Mouse (Mus musculus): ENCODE results near the gene Tnfrsf9. TPM values are rescaled to one million over a fixed set of nuclear protein-coding genes. Genes with fewer than 3 reads are reported as not detected.
"Not testable (repeated sequence)": the region's sequence is repeated elsewhere in the genome, so short reads cannot be mapped to it uniquely, and the experiment has no call there.

Gene Tnfrsf9
- under 1 TPM in 1 of 2 experiments, not detected in 1; 0.45 TPM for total RNA-seq (2021)
- 0.10 TPM in 1 of 2 replicates, not detected in the other for polyA plus RNA-seq (2012; rRNA removed)
- long read RNA-seq, result 0 reads

DNA sequence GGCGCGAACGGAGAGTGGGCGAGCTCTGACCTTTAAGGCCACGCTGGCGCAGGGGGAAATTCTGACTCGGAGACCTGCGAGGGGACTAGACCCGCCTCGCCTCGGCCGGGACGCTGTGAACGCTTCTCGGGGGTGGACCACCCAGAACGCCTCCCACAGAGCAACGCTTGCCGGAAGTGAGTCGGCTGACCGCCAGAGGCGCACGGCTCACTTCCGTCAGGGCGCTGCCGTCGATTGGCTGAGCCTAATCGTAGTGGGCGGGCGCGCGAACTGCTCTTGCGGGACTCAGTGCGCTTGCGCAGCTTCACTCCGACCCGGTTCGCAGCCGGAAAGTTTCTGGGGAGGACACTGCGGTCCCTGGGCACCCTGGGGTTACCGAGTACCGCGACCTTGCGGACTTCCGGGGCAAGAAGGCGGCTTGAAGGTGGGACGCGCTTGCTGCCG, at the start of gene Tnfrsf9, which contains the start of gene Park7:
Gene Tnfrsf9, plus strand, starts transcription at position 273 of the 444 bp plus-strand sequence.
Gene Park7, minus strand, starts transcription at position 148 of the 444 bp plus-strand sequence.
- peak; percentile 97 for DNase-seq

DNA sequence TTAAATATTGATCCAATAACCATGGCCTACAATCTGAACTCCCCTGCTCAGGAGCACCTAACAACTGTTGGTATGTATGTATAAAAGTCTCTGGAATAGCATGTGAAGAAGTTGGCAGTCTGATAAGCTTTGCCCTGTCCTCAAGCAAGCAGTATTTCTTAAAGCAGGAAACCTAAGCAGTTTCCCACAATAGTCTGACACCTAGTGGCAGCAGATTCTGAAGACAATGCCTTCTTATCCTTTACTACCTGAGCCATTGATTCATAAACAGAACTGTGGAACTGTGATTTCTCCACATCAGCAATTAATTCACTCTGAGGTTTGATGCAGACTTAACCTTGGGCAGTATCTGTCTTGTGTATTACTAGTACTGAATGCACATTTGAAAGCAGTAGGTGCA, 49.0 kb upstream of the Tnfrsf9 start:
- no peak for DNase-seq

DNA sequence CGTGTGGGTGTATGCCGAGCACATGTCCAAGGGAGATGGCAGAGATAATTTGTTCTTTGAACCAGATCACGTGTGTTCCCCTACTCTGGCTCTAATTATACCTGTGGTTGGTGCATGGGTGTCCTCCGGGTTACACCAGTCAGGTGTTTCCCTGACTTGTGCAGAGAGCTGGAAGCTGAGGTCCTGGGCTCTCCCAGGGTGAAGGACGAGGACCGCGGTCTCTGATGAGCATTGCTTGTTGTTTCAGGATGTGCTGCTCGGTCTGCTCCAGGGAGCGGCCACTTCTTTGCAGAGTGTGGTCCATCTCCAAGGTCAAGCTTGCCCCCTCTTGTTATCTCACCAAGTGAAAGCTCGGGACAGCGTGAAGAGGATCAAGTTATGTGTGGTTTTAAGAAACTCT, 48.3 kb upstream of the Tnfrsf9 start:
- no peak for DNase-seq

DNA sequence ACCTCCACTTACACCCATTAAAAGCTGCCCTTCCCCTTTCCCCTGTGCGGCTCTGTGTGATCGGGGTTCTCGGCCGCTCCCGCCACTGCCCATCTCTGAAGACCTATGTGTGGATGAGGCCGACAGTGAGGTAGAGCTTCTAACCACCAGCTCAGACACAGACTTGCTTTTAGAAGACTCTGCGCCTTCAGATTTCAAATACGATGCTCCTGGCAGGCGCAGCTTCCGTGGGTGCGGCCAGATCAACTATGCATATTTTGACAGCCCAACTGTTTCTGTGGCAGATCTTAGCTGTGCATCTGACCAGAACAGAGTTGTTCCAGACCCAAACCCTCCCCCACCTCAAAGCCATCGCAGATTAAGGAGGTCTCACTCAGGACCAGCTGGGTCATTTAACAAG, 47.9 kb upstream of the Tnfrsf9 start:
- DNase-seq, result no peak

DNA sequence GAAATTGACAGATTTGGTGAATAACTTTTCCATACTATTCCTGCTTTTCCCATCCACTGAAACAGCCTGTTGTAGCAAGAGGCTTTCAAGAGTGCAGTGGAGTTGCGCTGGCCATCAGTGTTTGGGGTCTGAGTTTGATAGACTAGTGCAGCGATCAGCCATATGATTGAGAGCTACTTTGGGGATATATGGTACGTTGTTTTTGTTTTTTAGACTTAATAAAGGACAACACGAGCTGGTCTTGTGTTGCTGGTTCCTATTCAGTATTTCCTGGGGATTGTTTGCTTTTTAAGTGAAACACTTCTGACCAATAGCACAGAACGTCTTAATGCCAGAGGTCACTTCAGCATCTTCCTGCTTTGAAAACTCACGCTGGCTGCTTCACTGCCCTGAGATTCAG, 46.2 kb upstream of the Tnfrsf9 start:
- DNase-seq, result no peak

DNA sequence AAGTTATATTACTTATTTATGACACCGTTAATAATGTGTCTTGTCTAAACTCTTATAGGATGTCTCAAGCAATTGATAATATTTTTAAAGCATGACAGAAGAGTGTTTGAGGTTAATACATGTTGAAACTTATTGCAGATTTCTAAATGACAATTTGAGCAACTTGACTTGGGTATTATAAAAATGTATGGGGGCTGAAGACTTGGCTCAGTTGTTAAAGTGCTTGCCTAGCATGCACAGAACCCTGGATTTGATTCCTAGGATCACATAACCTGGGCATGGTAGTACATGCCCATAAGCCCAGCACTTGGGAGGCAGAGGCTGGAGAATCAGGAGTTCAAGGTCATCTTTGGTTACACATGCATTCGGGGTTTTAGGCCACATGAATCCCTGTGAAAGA, 45.5 kb upstream of the Tnfrsf9 start:
- DNase-seq, result no peak

DNA sequence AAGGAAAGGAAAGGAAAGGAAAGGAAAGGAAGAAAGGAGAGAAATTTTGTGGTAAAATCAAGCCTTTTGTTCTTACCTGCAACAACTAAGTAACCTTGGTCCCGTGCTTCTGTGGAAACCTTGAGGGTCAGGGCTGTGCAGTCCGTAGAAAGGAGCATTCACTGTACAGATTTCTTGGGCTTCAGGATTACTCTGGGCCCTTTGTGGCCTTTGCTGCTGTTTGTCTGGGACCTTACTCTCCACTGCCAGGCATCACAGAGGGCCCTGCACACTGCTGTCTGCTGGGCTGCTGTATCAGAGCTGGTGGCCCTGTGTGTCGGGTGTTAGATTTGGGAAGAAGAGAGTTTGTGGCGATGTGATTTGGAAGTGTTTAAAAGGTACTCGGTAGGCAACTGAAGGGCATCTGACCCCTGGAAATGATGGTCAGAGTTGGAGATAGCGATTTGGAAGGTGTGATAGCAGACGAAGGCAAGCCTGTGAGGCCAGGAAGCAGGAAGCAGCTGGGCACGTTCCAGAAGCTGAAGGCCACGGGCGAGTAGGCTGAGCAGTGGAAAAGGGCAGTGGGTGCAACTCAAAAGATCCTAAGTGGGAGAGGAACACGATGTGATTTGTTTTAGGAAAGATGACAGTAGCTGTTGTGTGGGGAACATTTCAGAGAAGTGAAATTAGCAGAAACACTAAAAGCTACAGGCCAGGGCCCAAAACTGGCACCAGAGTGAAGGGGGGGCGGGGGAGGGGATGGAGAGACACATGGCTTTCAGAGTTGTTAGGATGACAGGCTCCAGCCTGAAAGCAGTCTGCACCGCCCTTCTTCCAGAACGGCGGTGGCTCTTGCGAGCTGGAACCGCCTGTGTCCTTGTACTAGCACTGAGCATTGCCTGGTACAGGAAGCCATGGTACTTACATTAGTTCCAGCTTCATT, 44.8 kb upstream of the Tnfrsf9 start:
- peak; percentile 83 for DNase-seq

DNA sequence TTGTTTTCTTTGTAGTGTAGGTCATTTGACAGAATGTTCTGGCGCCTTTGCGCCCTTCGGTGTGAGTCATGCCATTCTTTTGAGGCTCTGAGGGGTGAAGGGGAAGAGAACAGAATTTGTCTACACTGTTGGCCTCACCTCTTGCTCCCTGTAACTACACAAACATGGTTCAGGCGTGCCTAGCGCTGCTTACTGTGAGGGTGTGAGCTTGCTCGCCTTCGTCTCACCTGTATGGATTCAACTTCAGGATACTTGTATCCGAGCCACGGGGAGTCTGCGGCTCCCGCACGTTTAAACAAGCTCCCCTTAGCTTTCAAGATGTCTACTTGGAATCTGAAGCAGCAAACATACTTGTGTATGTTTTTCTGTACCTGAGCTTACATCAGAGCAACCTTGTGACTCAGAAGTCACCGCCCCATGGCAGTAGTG, 43.4 kb upstream of the Tnfrsf9 start:
- peak; percentile 30 for DNase-seq

DNA sequence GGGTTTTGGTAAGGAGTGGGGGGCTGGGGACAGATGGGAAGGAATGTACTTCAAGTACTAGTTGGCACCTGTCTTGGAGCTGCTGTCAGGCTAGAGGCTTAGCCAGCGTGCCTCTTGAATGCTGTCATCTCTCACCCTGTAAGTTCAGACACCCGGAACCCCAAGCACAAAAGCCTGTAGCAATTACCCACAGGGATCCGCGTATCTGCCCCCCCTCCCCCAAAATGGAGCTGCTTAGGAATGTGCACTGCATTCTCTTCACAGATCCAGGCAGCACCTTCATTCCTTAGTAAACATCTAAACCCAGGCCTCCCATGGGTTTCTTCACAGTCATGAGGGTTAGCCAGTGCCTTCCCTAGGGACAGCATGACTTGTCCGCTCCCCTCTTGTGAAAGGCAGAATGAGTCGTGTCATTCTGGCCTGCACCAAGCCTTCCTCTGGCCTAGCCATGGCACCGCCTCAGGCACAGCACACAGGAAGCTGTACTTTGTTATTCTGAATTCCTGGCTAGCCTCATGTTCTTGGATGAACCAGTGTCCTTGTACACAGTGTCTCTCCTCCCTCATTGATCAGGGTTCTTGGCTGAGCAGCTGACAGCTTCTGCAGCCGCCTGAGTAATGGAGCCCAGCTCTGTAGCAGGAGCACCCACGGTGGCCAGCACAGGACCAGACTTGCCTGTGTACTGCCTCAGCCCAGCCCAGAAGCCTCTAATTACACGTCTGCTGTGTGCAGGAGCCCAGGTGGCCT, 42.8 kb upstream of the Tnfrsf9 start:
- DNase-seq, result peak; percentile 86

DNA sequence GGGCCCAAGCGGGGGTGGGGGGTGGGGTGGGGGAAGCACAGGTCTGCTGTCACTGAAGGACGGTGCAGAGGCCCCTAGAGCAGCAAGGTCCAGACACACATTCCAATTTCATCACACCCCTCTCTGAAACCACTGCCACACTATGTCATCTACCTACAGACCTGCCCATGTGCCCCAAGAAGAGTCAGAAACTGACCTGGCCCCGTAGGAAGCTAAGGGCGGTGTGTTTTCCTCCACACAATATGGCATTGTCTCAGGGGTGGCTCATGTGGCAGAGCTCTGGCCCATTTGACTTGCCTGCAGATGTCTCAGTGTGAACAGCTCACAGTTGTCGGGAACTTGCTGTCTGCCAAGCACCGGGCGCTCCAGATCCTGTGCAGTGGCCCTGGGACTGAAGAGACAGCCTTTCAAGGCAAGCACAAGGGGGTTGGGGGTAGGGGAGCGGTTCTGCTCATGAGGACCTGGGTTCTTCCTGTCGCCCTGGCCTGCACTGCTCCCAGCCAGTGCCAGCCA, 42.2 kb upstream of the Tnfrsf9 start:
- peak; percentile 78 for DNase-seq

DNA sequence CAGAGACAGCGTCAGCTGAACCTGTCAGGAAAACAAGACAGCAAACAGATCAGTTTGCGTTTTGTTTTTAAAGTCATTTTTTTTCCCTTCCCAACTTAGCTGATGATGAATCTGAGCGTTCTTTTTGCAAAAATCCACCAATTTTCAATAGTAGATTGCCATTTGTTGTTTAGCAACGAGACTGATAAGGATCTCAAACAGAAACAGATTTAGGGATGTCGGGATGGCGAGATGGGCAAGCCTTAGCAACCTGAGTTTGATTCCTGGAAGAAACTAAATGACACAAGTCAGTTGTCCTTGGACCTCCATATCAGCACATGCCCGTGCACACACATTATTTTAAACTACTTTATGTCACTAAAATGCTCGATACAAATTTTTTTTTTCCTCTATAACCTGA, 41.7 kb upstream of the Tnfrsf9 start:
- no peak for DNase-seq

DNA sequence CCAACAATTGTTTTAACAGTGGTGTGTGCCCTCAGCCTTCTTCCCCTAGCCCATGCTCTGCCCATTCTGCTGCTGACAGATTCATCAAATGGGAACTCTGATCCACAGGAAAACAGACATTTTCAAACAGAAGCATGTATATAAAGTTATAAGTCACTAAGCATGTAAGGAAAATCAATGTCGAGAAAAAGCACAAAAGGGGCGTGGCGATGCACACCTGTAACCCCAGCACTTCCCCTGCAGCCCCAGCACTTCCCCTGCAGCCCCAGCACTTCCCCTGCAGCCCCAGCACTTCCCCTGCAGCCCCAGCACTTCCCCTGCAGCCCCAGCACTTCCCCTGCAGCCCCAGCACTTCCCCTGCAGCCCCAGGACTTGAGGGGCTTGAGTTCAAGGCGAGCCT, 39.9 kb upstream of the Tnfrsf9 start:
- DNase-seq, result not testable (repeated sequence)

DNA sequence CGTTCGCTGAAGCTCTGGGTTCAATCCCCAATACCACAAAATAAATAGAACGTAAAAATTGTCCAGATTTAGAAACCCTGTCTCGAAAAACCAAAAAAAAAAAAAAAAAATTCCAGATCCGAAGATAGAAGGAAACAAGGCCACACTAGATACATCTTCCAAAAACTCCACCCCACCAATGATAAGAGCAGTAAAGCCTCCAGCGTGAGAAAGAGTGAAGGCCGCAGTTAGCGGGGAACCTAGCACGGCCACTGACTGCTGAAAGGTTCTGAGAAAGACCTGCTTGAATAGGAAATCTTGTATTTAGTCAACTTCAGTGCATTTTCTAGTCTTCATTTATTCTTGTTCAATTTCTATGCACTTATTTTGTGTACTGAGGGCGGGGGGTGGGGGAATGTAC, 39.0 kb upstream of the Tnfrsf9 start:
- no peak for DNase-seq

DNA sequence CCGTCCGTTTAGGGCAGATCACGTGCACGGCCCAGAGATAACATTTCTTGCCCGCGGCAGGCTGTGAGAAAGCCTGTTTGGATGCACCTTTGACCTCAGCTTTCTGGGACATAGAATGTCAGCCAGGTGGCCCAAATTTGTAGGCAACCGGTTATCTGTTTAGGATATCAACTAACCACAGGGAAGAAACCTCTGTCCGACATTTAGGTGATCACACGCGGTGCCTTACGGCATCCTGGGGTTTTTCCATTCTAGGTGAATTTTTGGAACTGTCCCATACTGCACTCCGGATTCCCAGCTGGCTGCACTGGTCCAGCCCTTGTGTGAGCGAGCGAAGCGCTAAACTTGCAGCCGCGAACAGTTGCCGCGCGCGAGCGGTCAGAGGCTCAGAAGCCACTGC, 34.7 kb upstream of the Tnfrsf9 start:
- no peak for DNase-seq

DNA sequence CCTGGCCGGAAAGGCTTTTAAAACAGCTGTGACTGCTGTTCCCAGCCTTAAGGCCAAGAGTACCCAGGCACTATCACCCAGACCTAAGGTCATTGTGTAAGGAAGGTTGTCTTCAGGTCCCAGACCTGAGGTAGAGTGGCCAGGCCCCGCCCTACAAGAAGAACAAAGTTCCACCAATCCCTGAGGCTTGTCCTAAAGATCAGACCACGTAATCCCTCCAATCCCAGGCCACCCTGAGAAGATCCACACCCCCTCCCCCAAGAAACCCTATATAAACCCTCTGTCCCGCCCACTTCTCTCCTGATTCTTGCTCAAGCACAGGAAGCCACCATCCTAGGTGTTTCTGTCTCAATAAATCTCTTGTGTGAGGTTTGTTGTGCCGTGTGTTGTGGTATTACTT, 34.0 kb upstream of the Tnfrsf9 start:
- DNase-seq, result no peak

DNA sequence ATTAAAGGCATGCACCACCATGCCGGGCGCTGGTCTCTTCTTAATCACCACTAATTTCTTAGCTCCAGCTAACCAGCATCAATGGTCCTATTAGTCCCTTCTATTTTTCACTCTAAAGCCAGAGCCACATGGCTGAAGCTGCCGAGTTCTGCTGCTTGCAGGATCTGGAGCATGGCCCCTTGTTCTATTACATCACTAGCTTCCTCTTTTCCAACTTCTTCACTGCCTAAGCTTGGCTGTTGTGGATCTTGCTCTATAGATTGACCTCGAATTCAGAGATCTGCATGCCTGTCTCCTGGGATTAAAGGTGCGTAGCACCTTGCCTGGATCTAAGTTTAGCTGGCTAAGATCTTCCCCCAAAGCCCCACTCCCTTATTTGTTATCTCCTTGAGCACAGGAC, 31.7 kb upstream of the Tnfrsf9 start:
- no peak for DNase-seq

DNA sequence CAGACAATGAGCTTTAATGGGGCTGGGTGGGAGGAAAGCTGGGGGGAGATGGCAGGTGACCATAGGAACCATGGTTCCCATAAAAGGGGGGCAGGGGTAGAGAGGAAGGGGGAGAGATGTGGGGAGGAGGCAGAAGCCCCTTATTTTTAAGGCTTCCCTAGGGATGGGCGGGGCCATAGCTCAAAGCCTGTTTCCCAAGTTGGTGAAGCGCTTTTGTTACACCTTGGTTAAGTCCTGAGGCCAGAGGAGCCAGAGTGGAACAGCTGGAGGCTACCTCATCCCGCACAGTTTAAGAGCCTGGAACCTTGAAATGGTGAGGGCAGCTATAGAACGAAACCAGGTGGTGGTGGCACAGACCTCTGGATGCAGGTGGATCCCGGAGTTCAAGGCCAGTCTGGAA, 26.5 kb upstream of the Tnfrsf9 start:
- DNase-seq, result no peak

DNA sequence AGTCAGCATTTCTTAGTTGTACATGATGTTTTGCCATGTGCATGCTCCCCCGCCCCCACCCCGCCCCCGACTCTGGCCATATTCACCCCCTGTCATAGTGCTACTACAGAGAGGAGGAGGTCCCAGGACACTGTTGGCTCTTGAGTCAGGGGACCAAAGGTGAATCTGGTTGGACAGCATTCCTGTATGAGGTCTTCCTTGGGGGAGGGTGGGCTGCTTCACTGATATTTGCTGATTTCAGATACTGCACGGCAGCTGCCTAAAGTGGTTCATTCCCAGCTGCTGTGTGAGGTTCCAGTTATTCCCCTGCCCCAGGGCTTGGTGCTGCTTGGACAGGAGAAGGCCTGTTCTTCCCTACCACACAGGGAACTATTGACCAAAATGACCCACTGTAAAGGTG, 25.9 kb upstream of the Tnfrsf9 start:
- no peak for DNase-seq

DNA sequence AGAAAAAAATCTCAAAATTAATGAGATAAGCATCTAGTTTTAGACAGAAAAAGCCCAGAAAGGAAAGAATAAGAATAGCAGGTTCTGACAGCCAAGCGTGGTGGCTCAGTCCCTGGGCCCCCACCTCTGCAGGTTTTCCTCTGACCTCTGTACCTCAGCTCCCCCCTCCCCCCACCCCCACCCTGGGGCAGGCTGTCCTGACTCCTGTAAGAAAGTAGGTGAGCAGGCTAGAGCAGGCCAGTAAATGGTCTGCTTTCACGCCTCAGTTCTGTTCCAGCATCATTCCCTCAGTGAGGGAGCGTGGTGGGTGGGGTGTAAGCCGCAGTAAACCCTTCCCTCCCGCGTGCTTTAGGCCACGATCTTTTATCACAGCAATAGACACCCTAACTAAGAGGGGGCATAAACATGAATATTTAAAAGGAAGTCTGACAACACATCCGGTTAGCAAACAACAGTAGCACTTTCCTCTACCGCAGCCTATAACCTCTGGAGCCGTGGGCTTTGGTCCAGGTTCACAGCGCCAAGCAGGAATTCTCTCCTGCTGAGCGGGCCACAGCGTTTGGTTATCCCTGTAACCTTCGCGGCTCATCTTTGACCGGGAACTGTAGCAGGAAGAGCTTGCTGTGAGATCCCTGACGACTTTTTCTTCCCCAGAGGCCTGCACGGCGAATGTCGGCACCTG, 24.9 kb upstream of the Tnfrsf9 start:
- DNase-seq, result no peak

DNA sequence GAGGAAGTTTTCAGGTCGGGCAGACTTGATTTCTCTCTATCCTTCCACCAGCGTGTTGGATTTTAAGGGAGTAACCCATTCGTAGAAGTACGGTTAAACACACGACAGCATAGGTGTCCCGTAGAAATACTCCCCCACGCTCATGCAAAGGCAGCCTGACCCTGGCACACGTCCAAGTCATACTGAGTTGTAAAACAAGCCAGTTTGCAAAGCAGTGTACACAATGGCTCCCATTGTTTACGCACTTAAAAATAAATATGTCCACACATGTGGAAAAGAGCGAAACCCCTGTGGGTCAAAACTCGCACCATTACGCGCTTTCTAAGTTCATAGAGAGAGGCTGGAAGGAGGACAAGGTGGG, 24.4 kb upstream of the Tnfrsf9 start:
- DNase-seq, result no peak

DNA sequence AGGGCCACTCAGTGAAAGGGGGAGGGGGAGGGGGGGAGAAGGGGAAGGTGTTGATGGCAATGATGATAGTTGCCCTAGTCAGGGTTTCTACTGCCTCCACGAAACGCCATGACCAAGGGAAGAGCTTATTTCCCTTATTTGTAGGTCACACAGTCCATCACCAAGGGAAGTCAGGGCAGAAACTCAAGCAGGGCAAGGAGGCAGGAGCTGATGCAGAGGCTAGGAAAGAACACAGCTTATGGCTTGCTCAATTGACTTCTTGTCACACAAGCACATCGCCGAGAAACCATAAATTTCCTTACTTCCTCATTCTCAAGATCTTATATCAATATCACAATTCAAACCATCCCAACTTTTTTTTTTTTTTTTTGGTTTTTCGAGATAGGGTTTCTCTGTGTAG, 23.1 kb upstream of the Tnfrsf9 start:
- DNase-seq, result no peak

Measured in adrenal gland, adult 2 months (tissue).